ENCODE assay signal across 15 mouse cellular contexts in the genomic region with DNA sequence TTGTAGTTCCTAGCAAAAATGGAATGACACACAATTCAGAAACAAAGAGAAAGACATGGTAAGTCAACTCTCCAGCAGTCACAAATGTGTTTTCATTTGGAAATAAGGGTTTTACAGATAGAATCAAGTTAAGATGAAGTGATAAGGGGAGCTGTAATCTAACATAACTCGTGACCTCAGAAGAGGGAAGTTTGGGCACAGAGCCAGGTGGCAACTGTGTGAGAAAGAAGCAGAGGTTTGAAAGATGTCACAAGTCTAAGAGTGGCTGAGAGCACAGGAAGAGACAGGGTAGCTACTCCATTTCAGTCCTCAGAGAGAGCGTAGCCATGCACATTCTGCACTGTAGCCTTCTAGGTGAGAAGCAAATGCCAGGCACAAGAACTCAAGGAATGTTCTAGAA.
DNase-seq lines count a peak whose midpoint lies in the region; ATAC-seq lines count a peak whose summit lies in the region.
"Had no signal": no experiment of that assay in that cellular context is flagged by ENCODE, and none has a peak within 500 bp of the region (broad histone marks: within the 10 kb centered on the region; RNA-seq: fewer than 3 reads in every experiment).

No protein-coding gene starts in this region.

- intact Hi-C loops in left cerebral cortex, postnatal 4 days (cut with DNase I), result no loop called here

- no peaks in the 10 kb centered on the region for H3K9me3 ChIP-seq in neural tube, embryonic 15.5 days (replicated peaks)
- H3K9me3 ChIP-seq in forebrain, embryonic 14.5 days (replicated peaks; ENCODE audit: control insufficient read depth, low read length), result no peaks in the 10 kb centered on the region
- H3K9me3 ChIP-seq: G1E; heart, embryonic 15.5 days; hindbrain, embryonic 12.5 days; midbrain, embryonic 15.5 days had no signal

- no peaks in the 10 kb centered on the region for H3K27me3 ChIP-seq in neural tube, embryonic 15.5 days (replicated peaks)
- H3K27me3 ChIP-seq in forebrain, embryonic 14.5 days (replicated peaks; ENCODE audit: control insufficient read depth, insufficient read depth, low read length), result no peaks in the 10 kb centered on the region
- H3K27me3 ChIP-seq: heart, embryonic 15.5 days; hindbrain, embryonic 12.5 days; midbrain, embryonic 15.5 days had no signal

- H3K4me3 ChIP-seq in neural tube, embryonic 15.5 days (replicated peaks), result no peak overlapping the region
- H3K4me3 ChIP-seq in forebrain, embryonic 14.5 days (ENCODE audit: low read depth, low read length), result no peak overlapping the region
- H3K4me3 ChIP-seq: heart, embryonic 15.5 days; hindbrain, embryonic 12.5 days; midbrain, embryonic 15.5 days had no signal

- H3K9ac ChIP-seq in neural tube, embryonic 15.5 days (replicated peaks), result no peak overlapping the region
- no peak overlapping the region for H3K9ac ChIP-seq in forebrain, embryonic 14.5 days (ENCODE audit: low read length)
- H3K9ac ChIP-seq: heart, embryonic 15.5 days; hindbrain, embryonic 12.5 days; midbrain, embryonic 15.5 days had no signal

- H3K36me3 ChIP-seq in neural tube, embryonic 15.5 days, result no peaks in the 10 kb centered on the region
- no peaks in the 10 kb centered on the region for H3K36me3 ChIP-seq in forebrain, embryonic 14.5 days (ENCODE audit: control insufficient read depth, insufficient read depth, low read length)
- H3K36me3 ChIP-seq: G1E; heart, embryonic 15.5 days; hindbrain, embryonic 12.5 days; midbrain, embryonic 15.5 days had no signal

- DNase-seq in left cerebral cortex, postnatal 4 days, result peak; percentile 15
- DNase-seq in left cerebral cortex, adult 11 months (ENCODE audit: low spot score), result no peak
- peak; percentile 23 for DNase-seq in adrenal gland, adult 8-10 months
- peak; percentile 59 for DNase-seq in thymus, postnatal 14 days
- no peak for DNase-seq in forebrain, embryonic 14.5 days (ENCODE audit: low spot score)
- DNase-seq: cerebellum, adult 11-12 months; gastrocnemius, postnatal 36 days; right cerebral cortex, postnatal 25 days had no signal

- 77% methylated on average over 2 of the region's 2 CpGs for WGBS in neural tube, embryonic 15.5 days
- WGBS in forebrain, embryonic 14.5 days, result 72% methylated on average over 2 of the region's 2 CpGs

- ATAC-seq in common myeloid progenitor, adult 5-6 weeks (replicated peaks; ENCODE audit: low read depth, poor library complexity, severe bottlenecking), result 0 out of 2 replicates have a peak, but pooled peaks have one; percentile 39
- no peak for ATAC-seq in neural tube, embryonic 15.5 days (ENCODE audit: low FRiP score)
- no peak for ATAC-seq in forebrain, embryonic 14.5 days
- ATAC-seq: midbrain, embryonic 15.5 days had no signal

- no peak overlapping the region for H3K4me2 ChIP-seq in neural tube, embryonic 15.5 days
- H3K4me2 ChIP-seq in forebrain, embryonic 14.5 days (ENCODE audit: low read length), result no peak overlapping the region
- H3K4me2 ChIP-seq: heart, embryonic 15.5 days; hindbrain, embryonic 12.5 days; liver, embryonic 11.5 days; midbrain, embryonic 15.5 days had no signal

- H3K27ac ChIP-seq in neural tube, embryonic 15.5 days (replicated peaks), result no peak overlapping the region
- H3K27ac ChIP-seq in forebrain, embryonic 14.5 days (ENCODE audit: low read depth, low read length), result no peak overlapping the region
- H3K27ac ChIP-seq: heart, embryonic 15.5 days; hindbrain, embryonic 12.5 days; midbrain, embryonic 15.5 days had no signal

- H3K4me1 ChIP-seq in neural tube, embryonic 15.5 days, result no peaks in the 10 kb centered on the region
- no peaks in the 10 kb centered on the region for H3K4me1 ChIP-seq in forebrain, embryonic 14.5 days (ENCODE audit: control insufficient read depth, insufficient read depth, low read length)
- H3K4me1 ChIP-seq: hindbrain, embryonic 12.5 days; midbrain, embryonic 15.5 days had no signal

Comparison
In these comparisons a context has a peak if more than half of its experiments do, and no peak if none do; other contexts are left out.
1. DNase-seq: peak in left cerebral cortex, postnatal 4 days (single experiment), adrenal gland, adult 8-10 months (single experiment) and thymus, postnatal 14 days (single experiment); none in left cerebral cortex, adult 11 months (single experiment) and forebrain, embryonic 14.5 days (single experiment).